Mouse (Mus musculus) adrenal gland, adult 8-10 months (tissue): ENCODE results near the gene Brd3os. TPM values are rescaled to one million over a fixed set of nuclear protein-coding genes. Genes with fewer than 3 reads are reported as not detected.

Experiments
- DNase-seq: peaks from one replicate; pipeline ENCODE4 v3.0.0; 2022
- total RNA-seq, 4 experiments: library from RNA; stranded (reverse); gene quantifications; 2 replicates each; pipeline ENCODE4 v1.2.4; 2022

Gene Brd3os
- 10 to 100 TPM in 3 of 4 experiments, 1 to 10 TPM in 1; 9.3 to 21.5 (median 15.3) TPM for total RNA-seq

DNA sequence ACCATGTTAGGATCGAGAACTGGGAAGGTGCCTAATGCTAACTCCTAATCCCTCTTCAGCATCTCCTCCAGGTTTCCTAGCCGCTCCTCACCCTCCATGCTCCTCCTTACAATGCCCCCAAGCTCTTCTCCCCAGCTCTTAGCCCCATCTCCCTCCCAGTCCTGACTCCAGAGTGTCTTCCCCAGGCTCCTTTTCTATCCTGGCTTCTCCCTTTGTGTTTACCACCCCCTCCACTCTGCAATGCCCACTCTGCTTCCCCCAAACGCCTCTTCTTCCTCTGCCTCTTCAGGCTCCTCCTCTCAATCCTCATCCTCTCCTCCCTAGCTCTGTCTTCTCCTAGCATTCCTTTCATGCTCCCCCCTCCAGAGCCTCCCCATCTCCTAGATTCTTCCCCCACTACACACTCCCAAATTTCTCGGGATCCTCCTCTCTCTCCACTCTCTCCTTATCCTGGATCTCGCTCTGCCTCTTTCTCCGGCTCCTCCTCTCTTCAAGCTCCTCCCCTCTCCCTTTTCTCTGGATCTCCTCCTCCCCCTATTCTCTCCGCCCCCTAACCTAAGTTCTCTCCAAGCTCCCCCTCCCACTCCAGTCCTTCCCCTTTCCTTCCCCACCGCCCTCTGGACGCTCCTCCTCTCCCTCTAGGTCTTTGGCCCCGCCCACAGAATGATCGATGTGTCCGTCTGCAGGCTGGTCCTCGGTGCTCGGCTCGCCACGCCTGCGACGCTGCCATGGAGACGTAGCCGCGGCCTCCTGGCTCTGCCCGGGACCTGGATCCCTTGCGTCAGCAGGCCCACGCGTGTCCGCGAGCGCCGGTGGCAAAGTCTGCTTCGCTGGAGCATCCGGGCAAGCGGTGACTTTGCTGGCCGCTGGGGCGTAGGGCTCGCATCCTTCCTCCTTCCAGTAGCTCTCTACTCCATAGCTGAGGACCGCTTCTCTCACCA lies at the start of gene Brd3os:
TSS of gene Brd3os (plus strand) at position 558 of the 941 bp plus-strand sequence.
- peak; percentile 97 for DNase-seq

DNA sequence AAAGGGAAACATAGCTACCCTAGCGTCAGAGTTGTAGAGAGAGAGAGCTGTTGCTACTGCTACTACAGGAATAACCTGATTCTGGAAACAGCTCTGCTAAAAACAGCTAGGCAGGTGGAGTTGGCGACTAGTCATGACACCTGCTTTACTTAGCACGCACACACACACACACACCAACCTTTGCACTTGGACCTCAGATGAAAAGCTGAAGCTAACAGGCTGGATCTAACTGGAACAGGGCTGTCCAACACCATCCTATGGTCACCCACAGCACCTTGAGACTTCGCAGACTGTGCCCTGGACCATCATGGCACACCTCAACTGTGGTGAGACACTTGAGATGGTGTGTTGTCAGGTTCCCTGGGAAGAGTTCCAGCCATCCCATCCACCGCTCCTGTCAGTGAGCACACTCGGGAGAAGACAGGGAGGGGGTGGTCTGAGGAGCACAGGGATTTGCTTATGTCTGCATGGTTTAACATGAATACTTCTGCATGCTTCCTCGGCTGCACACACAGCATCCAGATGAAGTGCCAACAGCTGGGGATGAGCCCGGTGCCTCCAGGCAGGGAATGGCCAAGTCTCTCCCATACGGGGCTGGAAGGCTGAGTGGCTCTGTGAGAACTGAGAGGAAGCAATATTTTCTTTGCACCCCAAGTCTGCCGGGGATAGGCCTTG lies 47.8 kb upstream of the Brd3os start:
- DNase-seq, result no peak

DNA sequence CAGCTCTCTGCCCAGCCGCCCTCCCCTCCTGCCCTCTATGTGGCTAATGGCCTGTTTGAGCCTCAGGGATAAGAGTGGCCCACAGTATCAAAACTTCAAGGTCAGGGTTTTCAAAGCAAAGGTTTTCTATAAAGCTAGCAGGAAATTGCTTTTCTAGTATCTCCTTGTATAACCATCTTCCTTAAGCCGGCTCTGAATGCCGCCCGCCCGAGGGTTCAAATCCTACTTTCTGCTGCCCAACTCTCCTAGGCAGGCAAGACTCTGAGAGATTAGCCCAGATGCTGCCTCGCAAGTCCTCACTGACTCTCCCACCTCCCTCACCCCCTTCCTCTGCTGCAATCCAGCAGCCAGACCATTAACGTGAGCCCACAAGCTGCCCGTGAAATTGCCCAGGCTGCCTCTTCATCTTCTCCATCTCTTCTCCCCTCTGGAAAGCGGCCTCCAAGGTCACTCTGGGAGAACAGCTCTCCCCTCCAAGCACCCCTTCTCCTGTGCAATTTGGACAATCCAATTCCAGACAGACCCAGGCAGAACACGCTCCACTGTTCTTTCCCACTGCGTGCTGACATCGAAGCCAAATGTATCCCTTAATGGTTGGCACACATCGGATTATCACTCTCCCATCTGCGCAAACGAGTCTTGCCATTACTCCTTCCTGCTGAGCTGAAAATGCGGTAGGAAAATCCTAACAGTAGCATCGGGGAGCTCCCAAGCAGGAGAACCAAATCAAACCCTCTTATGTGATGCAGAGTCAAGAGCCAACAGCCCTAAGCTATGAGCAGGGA lies 45.3 kb upstream of the Brd3os start:
- no peak for DNase-seq

DNA sequence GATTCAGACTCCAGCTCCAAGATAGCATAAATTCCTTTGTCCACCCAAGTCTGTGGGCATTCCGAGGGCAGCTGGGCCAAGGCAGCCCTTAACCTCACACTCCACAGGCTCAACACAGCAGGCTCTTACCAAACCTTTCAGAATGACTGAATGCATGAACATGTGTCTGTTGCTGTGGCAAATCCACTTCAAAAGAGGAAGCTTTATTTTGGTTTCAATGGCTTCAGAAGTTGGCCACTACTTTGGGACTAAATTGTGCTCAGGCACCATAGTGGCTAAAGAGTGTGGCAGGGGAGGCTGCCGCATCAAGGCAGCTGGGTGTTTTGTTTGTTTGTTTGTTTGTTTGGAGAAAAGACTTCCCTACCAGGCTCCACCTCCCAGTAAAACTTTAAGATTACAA lies 42.0 kb upstream of the Brd3os start:
- no peak for DNase-seq

DNA sequence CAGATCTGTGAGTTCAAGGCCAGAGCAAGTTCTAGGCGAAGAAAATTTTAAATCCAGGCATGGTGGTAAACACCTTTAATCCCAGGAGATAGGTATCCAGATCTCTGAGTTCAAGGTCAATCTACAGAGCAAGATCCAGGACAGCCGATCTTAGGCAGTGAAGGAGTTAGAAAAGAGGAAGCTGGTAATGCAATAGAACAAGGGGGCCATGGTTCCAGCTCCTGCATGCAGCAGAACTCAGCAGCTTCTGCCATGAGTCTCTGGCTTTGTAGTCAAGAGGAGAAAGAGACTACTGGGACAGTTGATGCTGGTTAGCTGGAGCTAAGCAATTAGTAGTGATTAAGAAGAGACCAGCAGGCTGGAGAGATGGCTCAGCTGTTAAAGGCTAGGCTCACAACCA lies 40.6 kb upstream of the Brd3os start:
- no peak for DNase-seq

DNA sequence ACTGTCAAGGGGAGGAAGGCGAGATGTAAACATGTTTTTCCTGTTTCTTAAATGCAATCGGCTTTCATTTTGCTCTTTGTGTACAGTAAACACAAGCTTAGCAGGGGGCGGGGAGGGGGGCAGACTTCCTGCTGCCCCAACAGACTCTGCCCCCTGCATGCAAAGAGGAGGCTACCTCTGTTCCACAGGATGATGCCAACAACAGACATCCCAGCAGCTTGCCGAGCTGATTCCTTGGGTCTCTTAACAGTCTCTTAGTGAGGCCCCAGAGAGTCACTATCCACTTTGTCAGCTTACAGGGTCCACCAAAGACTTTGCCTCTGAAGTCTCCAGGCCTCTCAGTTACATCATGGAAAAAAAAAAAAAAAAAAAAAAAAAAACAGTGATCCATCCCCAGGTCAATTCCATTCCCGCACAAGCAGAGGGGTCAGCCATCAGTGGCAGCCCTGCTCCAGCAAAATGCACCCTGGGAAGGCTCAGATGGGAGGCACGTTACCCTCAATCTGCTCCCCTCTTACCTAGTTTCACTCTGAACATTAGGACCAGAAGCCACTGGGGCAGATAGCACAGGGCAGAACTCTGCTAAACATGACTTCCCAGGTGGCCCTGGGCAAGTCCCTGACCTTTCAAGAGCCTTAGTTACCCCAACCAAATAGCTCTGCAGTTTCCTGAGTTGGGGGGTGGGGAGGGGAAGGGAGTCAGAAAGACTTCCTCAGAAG lies 37.6 kb upstream of the Brd3os start:
- DNase-seq, result peak; percentile 51

DNA sequence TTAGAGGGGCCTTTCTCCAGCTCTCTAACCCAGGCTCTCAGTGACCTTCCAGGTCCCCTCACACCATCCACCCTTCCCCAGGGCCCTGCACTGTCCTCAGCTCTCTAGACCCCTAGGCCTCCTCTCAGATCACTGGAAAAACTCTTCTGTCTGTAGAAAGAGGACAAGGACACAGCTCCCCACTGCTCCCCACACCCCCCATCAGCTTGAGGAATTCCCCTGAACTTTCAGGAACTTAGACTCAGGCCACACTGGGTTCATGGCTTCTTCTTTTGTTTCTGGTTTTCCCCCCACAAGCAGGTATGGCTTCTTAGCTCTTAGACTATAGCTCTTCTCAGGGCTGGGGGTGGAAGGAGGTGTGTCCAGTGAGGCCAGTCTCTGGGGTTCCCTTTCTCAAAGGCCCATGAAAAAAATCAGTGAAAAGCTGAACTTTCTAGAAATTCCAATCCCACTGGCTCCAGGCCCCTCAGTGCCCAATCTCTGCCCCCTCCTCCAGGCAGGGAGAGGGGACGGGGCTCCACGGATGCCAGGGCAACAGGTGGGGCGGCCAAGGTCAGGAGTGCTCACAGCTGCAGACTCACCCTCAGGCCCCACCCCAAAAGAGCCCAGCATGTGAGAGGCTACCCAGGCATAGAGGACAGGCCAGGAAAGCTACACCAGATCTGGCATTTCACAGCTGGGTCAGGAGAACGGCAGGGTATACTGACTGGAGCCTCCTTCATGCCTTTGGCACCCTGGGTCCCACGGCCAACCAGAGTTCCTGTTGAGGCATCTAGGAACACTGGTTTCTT lies 36.8 kb upstream of the Brd3os start:
- DNase-seq, result no peak

DNA sequence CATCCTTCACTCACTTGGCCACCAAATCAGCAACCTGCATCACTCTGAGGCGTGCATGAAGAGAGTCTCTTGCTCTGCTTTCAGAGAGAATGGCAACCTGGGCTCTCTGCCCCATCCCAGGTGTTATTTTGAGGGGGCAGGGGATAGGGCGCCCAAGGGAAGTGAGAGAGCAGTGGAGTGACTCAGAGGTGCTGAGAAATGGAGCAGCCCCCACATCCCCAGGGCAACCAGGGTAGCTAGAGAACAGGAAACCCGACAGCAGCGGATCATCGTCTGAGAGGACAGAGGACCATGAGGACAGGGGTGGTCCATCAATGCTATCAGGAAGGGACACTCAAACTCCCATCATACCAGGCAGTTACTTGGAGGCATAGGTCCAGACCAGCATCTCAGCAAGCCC lies 35.2 kb upstream of the Brd3os start:
- DNase-seq, result no peak

DNA sequence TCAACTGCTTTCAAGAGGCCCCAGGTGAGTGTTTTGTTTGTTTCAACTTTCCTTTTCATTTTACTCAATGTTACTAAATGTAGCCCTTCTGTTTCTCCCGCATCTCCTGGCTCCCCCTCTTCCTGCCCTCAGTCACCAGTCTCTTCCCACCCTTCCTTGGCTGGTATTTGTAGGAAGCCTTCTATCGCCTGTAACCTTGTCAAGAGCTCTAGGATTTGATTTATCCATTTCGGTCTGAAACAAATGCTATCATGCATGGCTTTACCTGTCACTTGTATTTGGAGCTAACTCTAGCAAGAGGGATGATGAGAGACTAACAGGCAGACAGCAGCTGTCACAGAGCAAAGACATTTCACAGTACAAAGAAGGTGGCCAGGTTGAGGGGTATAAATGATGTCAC lies 33.9 kb upstream of the Brd3os start:
- DNase-seq, result no peak

DNA sequence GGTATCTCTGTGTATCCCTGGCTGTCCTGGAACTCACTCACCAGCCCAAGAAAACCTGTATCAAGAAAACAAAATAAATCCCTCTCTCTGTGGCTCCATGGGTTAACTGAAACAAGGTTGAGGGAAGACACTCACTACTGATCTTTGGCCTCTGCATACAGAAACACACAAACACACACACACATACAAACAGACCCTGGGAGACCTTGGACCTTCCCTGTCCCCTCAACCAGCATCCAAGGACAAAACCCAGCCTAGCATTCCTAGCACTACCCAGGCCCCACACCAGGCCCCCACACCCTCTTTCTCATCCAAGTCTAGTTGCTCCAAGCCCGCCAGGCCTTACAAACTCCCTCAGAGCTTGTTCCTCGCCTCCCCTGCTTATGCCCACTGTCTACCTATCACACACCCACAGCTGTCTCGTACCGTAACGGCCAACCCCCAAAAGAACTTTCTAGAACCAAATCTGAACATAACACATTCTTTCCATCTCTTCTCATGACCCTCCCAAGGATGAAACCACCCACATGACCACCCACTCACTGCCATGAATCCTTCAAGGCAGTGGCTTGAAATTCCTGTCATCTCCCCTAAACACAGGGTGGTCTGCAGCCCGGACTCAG lies 31.5 kb upstream of the Brd3os start:
- no peak for DNase-seq

DNA sequence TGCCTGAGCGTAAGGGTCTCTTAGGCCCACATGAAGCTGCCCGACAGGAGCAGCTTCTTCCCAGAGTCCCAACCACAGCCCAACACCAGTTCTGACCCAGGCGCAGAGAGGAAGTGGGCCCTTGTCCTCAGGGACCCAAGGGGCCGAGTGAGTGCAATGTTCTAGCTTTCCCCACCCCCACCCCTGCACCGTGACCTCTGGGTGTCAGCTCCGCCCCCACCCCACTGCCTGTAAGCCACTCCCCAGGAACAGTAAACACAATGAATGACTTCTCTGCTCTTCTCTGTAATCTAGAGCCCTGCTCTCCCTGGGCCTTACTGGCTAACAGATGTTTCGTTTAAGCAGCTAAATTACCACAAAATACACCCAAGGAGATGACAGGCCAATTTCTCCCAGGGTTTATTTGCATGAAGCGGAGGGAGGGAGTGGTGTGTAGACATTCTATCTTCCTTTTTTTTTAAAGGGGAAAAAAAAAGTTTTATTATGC lies 30.4 kb upstream of the Brd3os start:
- no peak for DNase-seq

DNA sequence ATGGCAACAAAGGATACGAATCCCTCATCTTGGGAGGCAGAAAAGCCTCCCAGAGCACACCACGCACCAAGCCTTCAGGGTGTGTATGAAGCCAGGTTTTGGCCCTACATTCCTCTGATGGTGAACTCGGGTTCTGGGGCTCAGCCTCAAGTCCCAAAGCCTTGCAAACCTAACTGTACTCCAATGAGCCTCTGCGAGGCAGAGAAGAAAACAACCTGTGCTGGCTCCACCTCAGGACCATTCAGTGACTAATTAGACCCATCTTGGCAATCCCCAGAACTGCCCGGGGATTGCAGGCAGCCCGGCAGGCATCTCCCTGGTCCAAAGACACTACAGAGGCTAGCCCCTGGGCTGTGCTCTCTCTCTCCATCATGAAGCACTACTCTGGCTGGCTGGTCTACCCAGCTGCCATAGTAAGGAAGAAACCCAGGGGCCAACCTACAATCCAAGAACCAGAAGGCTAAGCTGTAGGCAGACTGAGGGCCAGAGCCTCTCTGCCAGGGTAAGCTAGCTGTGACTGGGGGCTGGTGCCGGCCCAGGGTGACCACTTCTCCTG lies 29.8 kb upstream of the Brd3os start:
- DNase-seq, result no peak

DNA sequence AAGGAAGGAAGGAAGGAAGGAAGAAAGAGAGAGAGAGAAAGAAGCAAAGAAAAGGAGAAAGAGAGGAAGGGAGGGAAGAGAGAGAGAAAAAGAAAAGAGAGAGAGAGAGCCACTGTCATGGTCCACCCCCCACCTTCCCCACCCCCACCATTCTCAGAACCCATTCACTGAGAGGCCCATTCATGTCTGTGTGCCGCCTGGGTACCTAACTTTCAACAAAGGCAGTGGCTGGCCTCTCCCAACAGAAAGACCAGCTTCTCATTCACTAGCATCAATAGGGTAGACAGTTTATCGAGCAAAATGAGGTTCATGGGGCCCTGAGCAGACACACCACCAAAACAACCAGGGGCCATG lies 28.6 kb upstream of the Brd3os start:
- no peak for DNase-seq

DNA sequence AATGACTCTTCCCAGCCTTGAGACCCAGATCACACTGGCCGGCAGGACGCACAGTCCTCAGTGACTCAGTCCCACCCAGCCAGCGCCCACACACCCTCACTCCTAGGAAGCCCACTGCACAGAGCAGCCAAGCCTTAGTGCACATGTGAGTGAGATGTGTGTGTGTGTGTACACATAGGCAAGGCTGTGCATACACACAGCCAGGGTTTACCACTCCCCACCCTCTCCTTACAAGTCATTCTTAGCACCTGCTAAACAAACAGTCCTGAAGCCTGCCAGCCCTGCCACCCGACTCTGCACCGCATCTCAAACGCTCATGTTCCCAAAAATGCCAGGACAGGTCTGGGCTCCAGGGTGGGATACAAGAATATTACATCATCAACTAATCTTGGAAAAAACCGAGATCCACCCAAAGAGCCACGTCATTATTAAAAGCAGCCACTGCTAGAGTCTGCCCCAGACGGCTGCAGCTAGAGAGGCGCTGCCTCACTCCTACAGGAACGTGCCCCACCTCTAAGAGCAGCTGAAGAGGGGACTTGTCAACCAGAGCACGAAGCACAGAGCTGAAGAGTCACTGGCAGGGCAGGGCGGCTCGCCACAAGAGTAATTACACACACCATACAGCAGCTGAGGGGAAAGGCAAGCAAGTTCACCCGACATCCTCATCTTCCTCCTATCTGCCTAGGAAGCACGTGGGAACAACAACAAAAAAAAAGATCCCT lies 28.0 kb upstream of the Brd3os start:
- no peak for DNase-seq

DNA sequence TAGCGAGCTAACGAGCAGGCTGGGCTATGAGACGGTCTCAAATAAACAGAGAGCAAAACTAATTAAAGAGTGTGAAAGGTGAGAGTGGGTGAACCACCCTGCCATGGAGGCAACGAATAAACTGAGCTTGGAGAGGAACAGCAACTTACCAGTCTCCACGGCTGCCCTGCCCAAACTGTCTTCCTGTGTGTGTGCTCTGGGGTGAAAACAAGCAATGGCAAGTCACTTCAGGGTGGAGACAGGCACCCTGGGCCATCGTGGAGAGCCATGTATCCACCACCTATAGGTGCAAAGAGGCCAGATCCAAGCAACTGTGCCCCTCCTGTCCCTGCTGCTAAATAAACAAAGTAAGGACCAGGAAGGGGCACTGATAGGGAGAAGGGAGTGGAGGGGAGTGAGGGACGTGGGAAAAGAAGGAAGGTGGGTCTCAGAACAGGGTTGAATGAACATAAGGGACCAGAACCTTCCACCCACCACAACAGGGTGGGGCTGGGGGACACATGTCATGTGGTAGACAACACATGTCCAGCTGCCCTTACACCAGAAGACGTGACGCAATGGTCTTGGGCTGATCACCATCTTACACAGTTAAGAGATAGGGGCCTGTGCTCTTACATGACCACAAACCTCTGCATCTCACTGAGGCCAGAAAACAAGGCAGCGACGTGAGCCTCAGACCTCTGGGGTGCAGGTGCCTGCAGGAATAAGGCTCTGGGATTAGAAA lies 26.9 kb upstream of the Brd3os start:
- no peak for DNase-seq

DNA sequence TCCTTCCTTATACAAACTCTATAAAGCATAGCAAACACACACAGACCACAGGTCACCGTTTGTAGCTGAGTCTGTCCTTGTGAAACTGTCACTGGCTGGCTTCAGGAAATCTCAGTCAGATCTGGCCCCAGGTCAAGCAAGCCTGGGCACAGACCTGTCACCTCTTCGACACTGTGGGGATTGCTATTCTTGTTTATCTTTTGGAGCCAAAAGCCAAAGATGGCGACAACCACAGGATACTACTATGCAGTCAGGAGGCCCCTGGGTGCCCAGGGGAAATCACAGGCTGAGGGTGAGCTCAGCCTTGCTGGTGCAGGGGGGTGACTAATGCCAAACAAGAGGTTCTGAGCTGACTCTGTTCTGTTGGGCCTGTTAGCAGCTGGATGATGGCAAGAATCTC lies 25.7 kb upstream of the Brd3os start:
- no peak for DNase-seq

DNA sequence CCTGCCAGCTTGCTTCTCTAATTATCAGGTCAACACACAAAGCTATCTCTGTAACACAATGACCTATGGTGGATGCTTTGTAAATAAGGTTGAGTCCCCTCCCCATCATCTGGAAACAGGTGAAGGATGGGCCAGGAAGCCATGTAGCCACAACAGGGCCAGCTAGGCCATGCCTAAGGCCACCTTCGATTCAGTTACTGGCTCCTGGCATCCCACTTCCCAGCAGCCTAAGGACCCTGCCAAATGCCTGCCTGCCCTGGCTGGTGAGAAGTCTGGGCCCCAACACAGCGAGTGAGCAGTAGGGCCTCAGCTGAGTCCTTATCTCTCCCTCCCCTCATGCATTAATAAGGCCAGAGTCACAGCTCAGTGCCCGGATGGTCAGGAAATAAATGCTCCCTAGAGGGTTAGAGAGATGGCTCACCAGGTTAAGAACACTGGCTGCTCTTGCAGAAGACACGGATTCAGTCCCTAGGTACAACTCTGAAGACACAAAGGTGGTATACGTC lies 24.4 kb upstream of the Brd3os start:
- DNase-seq, result no peak

DNA sequence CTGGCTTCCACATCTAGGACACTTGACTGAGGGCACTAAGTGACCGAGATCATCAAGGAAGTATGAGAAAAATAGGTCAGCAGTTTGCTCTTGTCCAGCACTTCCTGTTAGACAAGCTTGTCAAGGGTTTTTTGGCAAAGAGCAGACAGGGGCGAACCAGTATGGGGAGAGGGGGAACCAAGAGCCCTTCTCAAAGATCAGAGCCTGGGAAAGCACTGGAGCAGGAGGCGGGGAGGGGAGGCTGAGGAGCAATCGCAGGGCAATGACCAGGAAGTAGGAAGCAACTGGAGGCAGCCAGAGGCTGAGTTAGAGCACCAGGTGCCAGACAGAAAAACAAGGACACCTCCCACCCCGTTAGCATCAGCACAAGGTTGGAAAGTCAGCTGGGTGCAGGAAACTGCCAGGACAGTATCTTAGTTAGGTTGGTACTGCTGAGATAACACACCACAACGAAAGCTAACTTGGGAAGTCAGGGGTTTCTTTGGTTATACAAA lies 23.5 kb upstream of the Brd3os start:
- no peak for DNase-seq
